Mouse (Mus musculus): ENCODE data around the gene Pdx1. TPM values are rescaled to one million over a fixed set of nuclear protein-coding genes. Genes with fewer than 3 reads are reported as not detected.

Pdx1 gene
- not detected in 2 replicates for total RNA-seq (2014; fragmentation: Nextera tagmentation)
- total RNA-seq (2017): not detected in 2 replicates

- ATAC-seq (replicated peaks; ENCODE audit: low FRiP score, low TSS enrichment, poor library complexity, severe bottlenecking): peak; percentile 51; the same call in 1 of the 2 replicates
These were observed at the start of gene Pdx1 for GRCm38 (mm10) chr5:147269926-147270672. TSS of gene Pdx1 (plus strand) at chr5:147269959.

DNA sequence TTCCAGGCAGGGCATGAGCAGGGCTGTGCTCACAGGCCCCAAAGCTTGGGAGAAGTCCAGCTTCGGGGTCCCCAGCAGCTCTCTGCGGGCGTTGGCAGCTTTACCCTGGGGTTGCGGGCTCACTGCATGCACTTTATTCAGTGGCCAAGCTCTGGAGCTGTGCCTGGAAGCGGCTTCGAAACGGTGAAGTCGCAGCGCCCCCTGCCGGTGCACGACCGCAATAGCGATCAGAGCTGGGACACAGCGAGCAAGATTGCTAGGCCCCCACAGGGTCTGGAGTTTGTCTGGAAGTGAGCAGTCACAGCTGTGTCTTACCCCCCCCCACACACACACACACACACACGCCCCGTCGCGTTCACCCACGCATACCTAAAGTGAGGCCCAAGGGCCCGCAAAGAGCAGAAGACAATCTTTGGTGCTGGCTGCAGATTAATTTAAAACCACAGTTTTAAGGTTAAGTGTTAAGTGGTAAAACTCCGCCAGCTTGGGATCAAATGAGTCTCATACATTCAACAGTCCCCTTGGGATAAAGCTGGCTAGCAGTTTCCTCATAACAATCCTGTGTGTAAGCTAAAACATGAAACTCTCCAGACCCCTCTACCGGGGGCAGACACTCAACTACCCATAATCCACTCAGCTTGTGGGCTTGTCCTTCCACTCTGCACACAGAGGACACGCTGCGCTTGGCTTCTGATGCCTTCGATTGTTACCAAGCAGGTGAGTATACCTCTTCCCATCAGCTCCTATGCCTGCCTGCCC lies 42.2 kb upstream of the Pdx1 start:
- peak; percentile 88 for ATAC-seq (replicated peaks; ENCODE audit: low FRiP score, low TSS enrichment, poor library complexity, severe bottlenecking)

DNA sequence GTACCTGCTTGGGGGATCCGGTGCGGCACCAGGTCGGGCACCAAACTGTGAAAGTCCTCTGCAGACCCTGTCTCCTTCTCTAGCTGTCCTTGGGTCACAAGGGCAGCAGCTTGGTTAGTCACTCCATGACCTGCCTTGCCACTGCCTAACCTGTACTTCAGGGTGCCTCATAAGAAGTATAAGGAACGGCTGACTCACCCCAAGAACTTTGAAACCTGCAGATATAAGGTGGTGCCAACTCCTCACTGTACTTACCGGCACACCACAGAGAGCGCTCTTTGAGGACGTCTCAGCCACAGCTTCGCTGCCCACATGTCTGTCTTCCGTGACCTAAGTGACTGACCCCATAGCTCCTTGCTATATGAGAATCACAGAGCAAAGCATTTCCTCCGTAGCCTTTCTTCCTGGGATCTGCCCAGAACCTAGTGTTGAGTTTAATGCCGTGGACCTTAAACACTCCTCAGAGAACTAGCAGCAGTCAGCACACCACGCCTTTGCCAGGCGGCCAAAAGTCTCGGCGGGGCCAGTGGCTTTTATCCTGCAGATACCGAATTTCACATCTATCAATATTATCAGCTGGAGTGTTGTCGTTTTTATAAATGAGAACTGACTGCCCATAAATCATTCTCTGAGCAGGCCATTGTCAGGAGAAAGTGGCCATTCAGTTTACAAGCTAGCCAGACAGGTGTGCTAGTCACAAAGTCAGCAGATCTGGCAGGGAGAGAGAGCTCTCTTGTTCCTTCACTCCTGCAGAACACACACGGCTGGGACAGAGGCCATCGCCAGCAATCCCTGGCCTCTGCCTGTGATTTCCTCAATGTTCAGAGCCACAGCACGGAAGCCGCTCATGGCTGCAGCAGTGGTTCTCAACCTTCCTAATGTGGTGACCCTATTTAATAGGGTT lies 34.1 kb upstream of the Pdx1 start:
- no peak for ATAC-seq (replicated peaks; ENCODE audit: low FRiP score, low TSS enrichment, poor library complexity, severe bottlenecking)

DNA sequence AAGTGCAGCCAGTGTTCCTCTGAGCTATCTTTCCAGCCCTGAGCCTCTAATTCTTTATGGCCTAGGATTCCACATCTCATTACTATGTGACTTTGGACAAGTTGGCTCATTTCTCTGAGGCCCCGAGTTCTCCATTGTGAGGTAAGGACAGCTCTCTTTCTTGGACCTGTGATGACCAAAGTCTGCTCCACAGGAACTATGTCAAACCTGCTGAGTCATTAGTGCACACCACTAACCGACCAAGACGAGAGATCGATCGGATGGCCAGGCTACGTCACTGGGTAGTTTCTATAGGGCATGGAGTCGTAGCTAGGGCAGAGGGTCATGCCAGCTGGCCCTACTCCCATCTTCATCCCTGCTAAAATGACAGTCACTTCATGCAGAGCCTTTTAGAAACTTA lies 25.9 kb upstream of the Pdx1 start:
- no peak for ATAC-seq (replicated peaks; ENCODE audit: low FRiP score, low TSS enrichment, poor library complexity, severe bottlenecking)

DNA sequence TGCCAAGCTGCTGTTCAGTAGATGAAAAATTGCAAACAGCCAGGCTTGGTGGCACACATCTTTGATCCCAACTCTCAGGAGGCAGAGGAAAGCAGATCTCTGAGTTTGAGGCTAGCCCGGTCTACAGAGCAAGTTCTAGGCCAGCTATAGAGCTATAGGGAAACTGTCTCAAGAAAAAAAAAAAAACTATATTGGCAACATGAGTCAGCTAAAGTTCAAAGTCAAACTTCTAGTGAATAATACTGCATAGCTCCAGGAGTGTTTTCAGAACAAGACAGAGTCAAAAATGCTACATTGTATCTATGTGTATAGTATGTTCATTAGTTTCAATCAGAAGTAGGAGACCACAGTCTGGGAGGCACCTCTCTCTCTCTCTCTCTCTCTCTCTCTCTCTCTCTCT lies 9.6 kb upstream of the Pdx1 start:
- no peak for ATAC-seq (replicated peaks; ENCODE audit: low FRiP score, low TSS enrichment, poor library complexity, severe bottlenecking)

- ATAC-seq (replicated peaks; ENCODE audit: low FRiP score, low TSS enrichment, poor library complexity, severe bottlenecking): no peak
These were observed 9.0 kb upstream of the Pdx1 start for GRCm38 (mm10) chr5:147260778-147261177.

DNA sequence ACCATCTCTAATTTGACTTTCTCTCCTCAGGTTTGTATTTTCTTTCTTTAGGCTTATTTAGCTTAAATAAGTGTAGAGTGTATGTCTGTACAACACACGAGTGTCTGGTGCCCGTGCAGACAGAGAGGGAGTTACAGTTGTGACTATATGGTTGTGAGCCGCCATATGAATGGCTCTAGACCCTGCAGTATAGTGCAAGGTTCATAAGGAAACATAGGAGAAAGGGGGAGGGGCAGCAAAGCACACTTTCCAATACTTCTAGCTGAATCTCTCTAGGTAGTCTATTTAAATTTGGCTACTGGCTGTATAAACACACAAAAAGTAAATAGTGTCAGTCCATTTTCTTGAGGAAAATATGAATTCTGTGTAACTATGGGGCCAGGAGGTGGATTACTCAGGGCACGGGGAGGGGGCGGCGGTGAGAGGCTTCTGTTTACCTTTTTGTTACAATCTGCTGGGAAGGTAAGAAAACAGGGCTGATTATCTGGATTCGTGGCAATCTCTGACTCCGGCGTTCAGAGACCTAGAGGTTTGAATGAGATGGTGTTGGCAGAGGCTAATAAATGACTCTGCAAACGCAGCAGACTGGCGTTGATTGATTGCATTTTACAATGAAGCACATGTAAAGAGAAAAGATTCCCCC lies 7.7 kb upstream of the Pdx1 start:
- no peak for ATAC-seq (replicated peaks; ENCODE audit: low FRiP score, low TSS enrichment, poor library complexity, severe bottlenecking)

GRCm38 (mm10) chr5:147263945-147264344 lies 5.8 kb upstream of the Pdx1 start:
- ATAC-seq (replicated peaks; ENCODE audit: low FRiP score, low TSS enrichment, poor library complexity, severe bottlenecking): no peak

DNA sequence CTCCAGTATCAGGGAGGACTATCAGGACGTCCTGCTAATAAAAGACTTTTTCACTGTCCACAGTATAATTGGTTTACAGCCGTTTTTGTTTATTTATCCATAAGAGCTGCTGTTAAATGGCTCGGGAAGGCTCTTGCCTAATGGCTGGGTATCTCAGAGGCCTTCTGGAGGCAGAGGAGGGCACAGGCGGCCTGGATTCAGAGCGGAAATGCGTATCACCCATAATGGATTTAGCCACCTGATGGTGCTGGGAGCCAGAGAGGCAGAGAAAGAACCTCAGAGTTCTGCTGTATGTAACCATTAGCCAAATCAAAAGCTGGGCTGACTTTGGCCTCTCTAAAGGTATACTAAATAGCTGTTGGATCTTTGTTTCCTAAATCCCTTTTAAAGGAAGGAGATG lies 2.3 kb upstream of the Pdx1 start:
- no peak for ATAC-seq (replicated peaks; ENCODE audit: low FRiP score, low TSS enrichment, poor library complexity, severe bottlenecking)

GRCm38 (mm10) chr5:147268728-147269127 lies 1.0 kb upstream of the Pdx1 start:
- no peak for ATAC-seq (replicated peaks; ENCODE audit: low FRiP score, low TSS enrichment, poor library complexity, severe bottlenecking)

GRCm38 (mm10) chr5:147269371-147269770 lies 388 bp upstream of the Pdx1 start:
- no peak for ATAC-seq (replicated peaks; ENCODE audit: low FRiP score, low TSS enrichment, poor library complexity, severe bottlenecking)

DNA sequence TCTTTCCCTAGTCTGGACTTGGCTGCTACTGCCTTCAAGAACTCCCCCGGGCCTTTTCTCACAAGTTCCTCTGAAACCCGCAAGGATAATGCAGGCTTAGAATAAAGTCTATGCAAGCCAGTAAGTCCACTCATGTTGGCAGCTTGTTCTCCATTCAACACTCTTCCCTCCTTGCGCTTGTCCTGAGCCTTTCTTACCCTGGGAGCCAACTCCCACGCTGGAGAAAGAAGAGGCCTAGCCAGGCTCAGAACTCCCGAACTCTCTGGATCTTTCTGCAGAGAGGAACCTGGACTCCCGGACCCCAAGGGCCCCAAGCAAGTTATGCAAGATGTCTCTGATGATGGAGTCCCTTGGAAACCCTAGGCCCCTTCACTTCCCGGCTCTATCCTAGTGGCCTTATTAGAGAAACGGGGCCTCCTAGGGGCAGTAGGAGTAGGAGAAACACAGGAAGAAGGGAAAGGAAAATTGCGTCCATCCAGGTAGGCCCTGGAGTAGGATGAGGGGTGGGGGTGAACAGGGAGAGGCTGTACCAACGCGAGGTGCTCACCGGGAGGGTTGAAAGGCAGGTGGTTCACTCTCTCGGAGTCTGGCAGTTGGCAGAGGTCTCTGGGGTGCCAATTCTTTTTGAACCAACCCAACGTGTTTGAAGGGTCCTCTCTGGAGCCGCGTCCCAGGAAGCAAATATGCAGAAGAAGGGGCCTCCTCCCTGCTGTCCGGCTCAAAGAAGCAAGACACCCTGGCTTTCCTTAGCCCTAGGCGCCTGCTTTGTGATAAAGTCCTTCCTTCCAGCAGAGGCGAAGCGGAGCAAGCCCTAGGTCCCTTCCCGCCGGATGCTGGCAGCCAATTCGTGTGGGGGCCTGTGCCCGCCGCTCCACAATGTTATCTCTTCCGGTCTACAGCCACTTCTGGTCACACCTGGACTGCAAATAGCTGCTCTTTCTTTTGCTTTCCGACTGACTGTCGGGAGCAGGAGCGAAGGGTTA lies 1.2 kb downstream of the Pdx1 start:
- no peak for ATAC-seq (replicated peaks; ENCODE audit: low FRiP score, low TSS enrichment, poor library complexity, severe bottlenecking)

DNA sequence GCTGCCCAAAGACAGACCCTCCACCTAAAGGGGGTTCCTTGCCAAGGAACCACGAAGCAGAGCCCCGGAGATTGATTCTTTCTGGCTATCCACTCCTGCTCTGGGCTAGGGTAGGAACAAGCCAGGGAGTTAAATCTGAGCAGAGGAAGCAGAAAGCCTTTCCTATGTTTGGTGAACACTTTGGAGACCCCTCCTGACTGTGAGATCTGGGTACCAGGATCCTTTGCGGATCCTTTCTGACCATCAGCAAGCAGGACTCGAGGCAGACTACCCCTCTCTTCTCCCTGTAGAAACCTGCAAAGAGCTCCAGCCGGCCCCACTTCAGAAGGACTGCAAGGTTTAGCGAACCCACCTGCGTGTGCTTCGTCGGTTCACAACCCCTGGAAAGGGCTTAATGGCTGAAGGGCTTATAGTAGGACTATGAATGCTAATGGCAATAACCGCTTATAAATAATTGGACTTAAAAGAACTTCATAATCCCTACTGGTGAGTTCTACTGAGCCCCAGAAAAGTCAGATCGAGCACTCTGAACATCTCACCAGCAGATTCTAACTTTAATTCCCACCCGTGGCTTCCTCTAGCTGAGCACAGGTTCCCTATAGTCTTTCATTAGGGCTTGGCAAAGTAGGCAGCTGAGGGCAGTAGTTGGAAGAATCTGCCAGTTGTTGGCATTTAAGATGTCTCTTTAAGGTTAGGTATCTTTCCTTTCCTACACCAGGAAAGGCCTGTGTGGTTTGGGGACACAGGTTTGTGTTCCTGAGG lies 2.5 kb downstream of the Pdx1 start:
- ATAC-seq (replicated peaks; ENCODE audit: low FRiP score, low TSS enrichment, poor library complexity, severe bottlenecking): no peak

- ATAC-seq (replicated peaks; ENCODE audit: low FRiP score, low TSS enrichment, poor library complexity, severe bottlenecking): no peak
These were observed 3.1 kb downstream of the Pdx1 start for GRCm38 (mm10) chr5:147272808-147273345.

DNA sequence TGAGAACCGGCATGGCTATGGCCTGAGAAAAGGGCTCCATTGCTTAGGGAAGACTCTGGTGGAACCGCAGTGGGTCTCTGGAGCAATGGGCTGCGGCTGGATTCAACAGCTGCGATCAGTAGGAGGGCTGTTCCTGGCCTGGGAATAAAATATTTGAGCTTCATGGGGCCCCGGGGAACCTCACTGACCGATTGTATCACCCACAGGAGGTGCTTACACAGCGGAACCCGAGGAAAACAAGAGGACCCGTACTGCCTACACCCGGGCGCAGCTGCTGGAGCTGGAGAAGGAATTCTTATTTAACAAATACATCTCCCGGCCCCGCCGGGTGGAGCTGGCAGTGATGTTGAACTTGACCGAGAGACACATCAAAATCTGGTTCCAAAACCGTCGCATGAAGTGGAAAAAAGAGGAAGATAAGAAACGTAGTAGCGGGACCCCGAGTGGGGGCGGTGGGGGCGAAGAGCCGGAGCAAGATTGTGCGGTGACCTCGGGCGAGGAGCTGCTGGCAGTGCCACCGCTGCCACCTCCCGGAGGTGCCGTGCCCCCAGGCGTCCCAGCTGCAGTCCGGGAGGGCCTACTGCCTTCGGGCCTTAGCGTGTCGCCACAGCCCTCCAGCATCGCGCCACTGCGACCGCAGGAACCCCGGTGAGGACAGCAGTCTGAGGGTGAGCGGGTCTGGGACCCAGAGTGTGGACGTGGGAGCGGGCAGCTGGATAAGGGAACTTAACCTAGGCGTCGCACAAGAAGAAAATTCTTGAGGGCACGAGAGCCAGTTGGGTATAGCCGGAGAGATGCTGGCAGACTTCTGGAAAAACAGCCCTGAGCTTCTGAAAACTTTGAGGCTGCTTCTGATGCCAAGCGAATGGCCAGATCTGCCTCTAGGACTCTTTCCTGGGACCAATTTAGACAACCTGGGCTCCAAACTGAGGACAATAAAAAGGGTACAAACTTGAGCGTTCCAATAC lies 4.7 kb downstream of the Pdx1 start:
- 0 out of 2 replicates have a peak, but pooled peaks have one; percentile 9 for ATAC-seq (replicated peaks; ENCODE audit: low FRiP score, low TSS enrichment, poor library complexity, severe bottlenecking)

GRCm38 (mm10) chr5:147275761-147276160 lies 6.0 kb downstream of the Pdx1 start:
- ATAC-seq (replicated peaks; ENCODE audit: low FRiP score, low TSS enrichment, poor library complexity, severe bottlenecking): no peak

Measured in megakaryocyte-erythroid progenitor cell, adult 5-6 weeks (primary cell).